Mouse (Mus musculus) heart, adult 11 months (tissue): Measurements from ENCODE around the gene Tnn.

Source experiments
- DNase-seq: peaks from one replicate; pipeline ENCODE4 v3.0.0; 2022

Tnn gene

GRCm38 (mm10) chr1:160080800-160081436, 72.5 kb downstream of the Tnn start:
- peak; percentile 92 for DNase-seq

- DNase-seq = peak; percentile 98
These were observed 74.3 kb downstream of the Tnn start for GRCm38 (mm10) chr1:160078882-160079661.

GRCm38 (mm10) chr1:160064547-160065144, 88.7 kb downstream of the Tnn start:
- peak; percentile 71 for DNase-seq

GRCm38 (mm10) chr1:160061725-160062366, 91.5 kb downstream of the Tnn start:
- peak; percentile 88 for DNase-seq

GRCm38 (mm10) chr1:160061321-160061720, 92.1 kb downstream of the Tnn start:
- DNase-seq = peak; percentile 77

- peak; percentile 84 for DNase-seq
These were observed 92.8 kb downstream of the Tnn start for GRCm38 (mm10) chr1:160060542-160060941.

GRCm38 (mm10) chr1:160059908-160060307, 93.5 kb downstream of the Tnn start:
- DNase-seq = no peak

- no peak for DNase-seq
These were observed 95.7 kb downstream of the Tnn start for GRCm38 (mm10) chr1:160057657-160058056.

- no peak for DNase-seq
These were observed 98.9 kb downstream of the Tnn start for GRCm38 (mm10) chr1:160054366-160055078.

- DNase-seq = peak; percentile 91
These were observed 99.7 kb downstream of the Tnn start for GRCm38 (mm10) chr1:160053510-160054305.

GRCm38 (mm10) chr1:160052556-160053315, 100.6 kb downstream of the Tnn start:
- peak; percentile 89 for DNase-seq

GRCm38 (mm10) chr1:160050898-160051297, 102.5 kb downstream of the Tnn start:
- peak; percentile 11 for DNase-seq

GRCm38 (mm10) chr1:160049131-160049880, 104.1 kb downstream of the Tnn start:
- DNase-seq = peak; percentile 86

GRCm38 (mm10) chr1:160047481-160047931, 105.9 kb downstream of the Tnn start:
- DNase-seq = peak; percentile 89

GRCm38 (mm10) chr1:160046786-160047185, 106.6 kb downstream of the Tnn start:
- DNase-seq = peak; percentile 87

- peak; percentile 81 for DNase-seq
These were observed 107.4 kb downstream of the Tnn start for GRCm38 (mm10) chr1:160045971-160046370.

- DNase-seq = peak; percentile 95
These were observed 108.2 kb downstream of the Tnn start for GRCm38 (mm10) chr1:160045056-160045715.

GRCm38 (mm10) chr1:160044237-160045021, 109.0 kb downstream of the Tnn start, which contains the start of gene 4930523C07Rik:
Gene 4930523C07Rik (plus strand): TSS chr1:160044382.
- peak; percentile 99 for DNase-seq
